Mouse (Mus musculus) telencephalon, adult 2 months (tissue): ENCODE results near the gene Ssu72.
A peak's percentile ranks its signal among the peaks of the same experiment; 100 is the strongest.
"Not testable (repeated sequence)": the region's sequence is repeated elsewhere in the genome, so short reads cannot be mapped to it uniquely, and the experiment has no call there.

Experiments
- DNase-seq: peaks from one replicate; pipeline ENCODE4 v3.0.0-alpha.2; 2011; ENCODE audit warnings: low read depth, low spot score

Ssu72 gene

DNA sequence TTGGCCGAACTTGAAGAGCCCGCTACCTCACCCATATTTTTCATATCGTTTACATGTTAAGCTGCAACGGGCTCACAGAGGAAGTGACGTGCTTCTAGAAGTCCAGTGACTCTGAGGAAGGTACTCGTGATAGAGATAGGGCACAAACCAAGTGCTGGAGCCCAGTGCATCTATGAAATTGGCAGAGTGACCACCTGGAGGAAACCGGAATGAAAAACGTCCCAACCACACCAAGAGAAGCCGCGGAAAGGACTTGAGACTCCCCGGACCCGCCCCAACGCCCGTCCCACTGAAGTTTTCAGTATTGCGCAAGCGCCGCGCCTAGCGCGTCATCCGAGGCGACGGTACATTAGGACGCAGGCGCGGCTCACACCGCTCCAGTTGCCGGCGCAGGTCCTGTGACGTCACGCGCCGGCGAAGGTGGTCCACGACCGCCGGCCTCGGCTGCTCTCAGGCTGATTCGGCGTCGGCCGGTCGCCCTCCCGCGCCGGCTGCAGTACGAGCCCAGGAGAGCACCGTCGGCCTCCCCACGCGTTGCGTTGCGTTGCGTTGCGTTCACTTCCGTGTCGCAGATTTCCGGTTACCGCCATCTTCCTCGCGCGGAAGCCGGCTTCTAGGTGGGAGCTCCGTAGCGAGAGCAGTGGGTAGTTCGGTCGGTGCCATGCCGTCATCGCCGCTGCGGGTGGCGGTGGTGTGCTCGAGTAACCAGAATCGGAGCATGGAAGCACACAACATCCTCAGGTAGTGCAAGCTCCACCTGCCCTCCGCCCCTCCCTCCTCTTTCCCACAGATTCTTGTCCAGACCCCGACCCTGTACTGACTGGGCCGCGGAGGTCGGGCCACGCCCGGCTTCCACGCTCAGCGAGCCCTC is at the start of gene Ssu72:
Ssu72 (plus strand) TSS at position 80 of the 871 bp plus-strand sequence.
- DNase-seq: peak; percentile 92

- no peak for DNase-seq
Measured at GRCm38 (mm10) chr4:155656214-155656751, 48.3 kb upstream of the Ssu72 start.

- no peak for DNase-seq
Measured at GRCm38 (mm10) chr4:155658961-155659360, 45.6 kb upstream of the Ssu72 start.

DNA sequence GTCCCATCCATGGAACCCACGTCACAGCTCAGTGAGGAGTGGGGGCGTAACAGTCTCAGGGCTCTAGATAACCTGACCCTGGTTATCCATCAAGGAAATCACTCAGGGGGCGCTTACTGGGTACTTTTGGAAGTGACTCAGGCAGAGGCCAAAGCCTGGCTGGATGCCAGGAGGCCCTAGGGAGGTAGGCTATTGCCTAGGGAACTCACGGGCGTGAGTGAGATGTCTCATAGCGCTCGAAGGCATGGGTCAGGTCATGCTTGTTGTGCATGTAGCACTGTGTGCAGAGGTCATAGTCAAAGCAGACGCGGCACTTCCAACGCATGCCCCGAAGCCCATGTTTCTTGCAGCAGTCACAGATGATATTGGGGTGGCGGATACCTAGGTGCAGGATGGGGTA is 44.0 kb upstream of the Ssu72 start:
- DNase-seq: no peak

- no peak for DNase-seq
Measured at GRCm38 (mm10) chr4:155666903-155667302, 37.7 kb upstream of the Ssu72 start.

GRCm38 (mm10) chr4:155668689-155669597 is 35.7 kb upstream of the Ssu72 start, which contains the start of gene Mib2:
TSS of gene Mib2 (minus strand) at chr4:155669198.
- peak; percentile 97 for DNase-seq

- DNase-seq: no peak
Measured at GRCm38 (mm10) chr4:155669598-155670075, 35.0 kb upstream of the Ssu72 start.

DNA sequence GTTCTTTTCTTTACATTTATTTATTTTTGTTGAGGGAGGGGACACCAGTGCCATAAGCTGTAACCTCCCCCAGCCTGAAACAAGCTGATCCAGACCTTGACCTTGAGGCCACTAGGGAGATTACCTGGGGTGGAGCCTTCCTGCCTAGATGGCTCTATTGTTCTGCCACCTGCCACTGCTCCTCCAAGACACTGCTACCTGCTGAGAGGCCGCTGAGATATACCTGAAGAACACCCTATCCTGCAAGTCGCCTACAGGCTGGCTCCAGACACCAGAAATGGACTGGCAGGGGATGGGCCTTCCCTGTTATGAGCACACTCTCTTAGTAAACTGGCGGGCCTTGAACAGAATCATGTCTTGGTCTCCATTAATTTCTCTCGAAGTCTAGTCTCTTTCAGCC is 34.4 kb upstream of the Ssu72 start:
- not testable (repeated sequence) for DNase-seq

DNA sequence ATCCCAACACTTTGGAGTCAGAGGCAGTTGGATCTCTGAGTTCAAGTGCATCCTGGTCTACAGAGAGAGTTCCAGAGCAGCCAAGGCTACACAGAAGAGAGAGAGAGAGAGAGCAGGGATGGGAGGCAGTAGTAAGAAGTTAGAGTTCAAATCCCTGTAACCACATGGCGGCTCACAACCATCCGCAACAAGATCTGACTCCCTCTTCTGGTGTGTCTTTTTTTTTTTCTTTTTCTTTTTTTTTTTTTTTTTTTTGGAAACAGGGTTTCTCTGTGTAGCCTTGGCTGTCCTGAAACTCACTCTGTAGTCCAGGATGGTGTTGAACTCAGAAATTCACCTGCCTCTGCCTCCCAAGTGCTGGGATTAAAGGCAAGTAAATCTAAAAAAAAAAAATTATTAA is 32.5 kb upstream of the Ssu72 start:
- no peak for DNase-seq

DNA sequence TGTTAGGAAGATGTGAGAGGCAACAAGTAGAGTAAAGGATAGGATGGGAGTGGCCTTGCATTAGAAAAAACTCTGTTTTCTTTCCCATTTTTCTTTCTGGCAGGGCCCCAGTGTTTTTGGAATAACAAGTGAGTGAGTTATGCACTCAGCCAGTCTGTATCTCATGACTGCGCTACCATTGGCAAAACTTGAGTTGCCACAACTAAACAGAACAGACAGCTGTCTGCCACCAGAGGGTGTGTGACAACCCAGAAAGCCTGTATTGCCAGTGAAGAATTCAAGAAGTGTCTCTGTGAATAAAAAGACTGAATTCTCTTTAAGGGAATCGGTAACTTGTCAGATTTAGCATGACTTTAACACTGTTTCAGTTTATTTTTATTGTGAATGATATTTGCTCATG is 28.6 kb upstream of the Ssu72 start:
- DNase-seq: no peak

DNA sequence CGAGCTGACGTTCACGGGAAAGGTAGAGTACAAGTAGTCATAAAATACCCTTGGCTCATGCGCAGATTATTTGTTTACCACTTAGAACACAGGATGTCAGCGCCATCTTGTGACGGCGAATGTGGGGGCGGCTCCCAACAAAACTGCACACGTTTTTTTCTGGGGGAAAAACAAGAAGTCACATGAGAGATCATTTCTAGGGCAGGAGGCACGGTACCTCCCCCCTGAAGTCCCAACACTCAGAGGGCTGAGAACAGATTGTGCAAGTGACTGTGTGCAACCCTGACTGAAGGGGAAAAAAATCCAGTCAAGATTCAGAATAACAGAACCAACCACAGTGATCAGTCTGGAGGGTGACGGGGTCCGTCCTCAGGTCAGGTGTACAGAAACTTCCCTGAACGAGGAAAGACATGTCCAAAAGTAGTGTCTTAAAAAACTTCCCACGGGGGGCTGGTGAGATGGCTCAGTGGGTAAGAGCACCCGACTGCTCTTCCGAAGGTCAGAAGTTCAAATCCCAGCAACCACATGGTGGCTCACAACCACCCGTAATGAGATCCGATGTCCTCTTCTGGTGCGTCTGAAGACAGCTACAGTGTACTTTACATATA is 20.8 kb upstream of the Ssu72 start:
- DNase-seq: not testable (repeated sequence)

DNA sequence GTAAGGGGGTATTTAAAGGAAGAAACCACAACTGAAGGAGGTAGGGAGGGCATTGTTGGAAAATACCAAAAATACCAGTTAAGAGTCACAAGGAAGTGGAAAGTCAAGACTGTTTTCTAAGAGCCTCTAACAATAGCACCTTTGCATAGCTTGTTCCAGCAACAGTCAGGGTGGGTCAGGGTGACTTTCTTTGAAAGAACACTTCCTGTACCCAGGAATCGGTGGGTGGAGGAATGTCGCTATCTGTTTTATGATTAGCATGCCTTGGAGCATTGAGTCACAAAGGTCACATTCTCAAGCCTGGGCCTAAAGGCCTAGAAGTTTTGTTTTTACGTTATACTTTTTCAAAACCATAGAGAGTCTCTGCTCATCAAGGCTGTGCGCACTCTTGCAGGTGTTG is 16.8 kb upstream of the Ssu72 start:
- DNase-seq: not testable (repeated sequence)

DNA sequence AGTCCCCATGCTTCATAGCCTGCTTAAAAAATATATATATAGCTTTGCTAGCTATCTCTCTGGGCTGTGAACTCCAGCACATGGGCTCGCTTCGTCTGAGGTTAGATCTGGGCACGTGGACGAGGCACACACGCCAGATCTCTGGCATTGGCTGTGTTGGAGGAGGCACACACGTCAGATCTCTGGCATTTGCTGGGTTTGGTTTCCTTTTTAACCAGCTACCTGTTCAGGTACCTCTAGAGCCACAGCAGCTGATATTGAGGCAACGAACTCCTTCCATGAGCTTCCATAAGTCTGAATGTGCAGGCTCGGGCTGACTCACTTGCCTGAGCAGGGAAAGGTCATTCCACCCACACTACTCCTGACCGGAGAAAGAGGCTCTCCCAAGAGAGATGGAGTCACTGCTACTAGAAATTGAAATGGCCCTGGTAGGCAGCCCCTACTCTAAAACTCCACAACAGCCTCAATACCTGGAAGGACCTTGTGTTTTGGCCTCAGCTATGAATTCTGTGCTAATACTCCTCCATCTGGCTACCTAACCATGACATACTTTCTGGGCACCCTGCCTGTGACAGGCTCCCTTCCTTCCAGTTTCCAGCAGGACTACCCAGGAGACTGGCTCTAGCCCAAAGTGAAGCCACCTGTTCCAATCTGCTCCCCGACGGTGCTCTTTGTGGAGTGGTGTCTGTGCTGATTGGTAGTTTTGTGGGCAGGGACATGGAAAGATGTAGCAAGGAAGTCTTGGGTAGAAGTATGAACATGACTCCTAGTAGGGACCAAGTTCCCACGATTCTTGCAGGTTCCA is 13.8 kb upstream of the Ssu72 start:
- DNase-seq: no peak

GRCm38 (mm10) chr4:155692421-155692820 is 12.2 kb upstream of the Ssu72 start:
- no peak for DNase-seq

DNA sequence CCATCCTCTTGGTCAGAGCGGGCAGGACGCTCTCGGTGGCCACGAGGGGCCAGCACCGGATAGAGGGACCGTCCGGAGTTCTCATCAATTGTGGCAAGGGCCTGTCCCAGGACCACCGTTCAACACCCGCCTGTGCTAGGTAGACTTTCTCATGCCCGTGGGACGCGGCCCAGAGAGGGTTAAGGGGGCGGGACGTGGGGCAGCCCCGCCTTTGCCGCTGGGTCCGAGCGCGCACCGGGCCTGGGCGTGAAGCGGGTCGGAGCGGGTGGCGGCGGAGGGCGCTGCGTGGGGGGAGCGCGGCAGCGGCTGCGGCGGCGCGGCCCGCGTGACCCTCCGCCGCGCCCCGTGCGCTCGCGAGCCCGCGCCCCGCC is 10.5 kb upstream of the Ssu72 start, which contains the start of gene Fndc10:
Fndc10 (plus strand) TSS at position 232 of the 371 bp plus-strand sequence.
- DNase-seq: no peak

DNA sequence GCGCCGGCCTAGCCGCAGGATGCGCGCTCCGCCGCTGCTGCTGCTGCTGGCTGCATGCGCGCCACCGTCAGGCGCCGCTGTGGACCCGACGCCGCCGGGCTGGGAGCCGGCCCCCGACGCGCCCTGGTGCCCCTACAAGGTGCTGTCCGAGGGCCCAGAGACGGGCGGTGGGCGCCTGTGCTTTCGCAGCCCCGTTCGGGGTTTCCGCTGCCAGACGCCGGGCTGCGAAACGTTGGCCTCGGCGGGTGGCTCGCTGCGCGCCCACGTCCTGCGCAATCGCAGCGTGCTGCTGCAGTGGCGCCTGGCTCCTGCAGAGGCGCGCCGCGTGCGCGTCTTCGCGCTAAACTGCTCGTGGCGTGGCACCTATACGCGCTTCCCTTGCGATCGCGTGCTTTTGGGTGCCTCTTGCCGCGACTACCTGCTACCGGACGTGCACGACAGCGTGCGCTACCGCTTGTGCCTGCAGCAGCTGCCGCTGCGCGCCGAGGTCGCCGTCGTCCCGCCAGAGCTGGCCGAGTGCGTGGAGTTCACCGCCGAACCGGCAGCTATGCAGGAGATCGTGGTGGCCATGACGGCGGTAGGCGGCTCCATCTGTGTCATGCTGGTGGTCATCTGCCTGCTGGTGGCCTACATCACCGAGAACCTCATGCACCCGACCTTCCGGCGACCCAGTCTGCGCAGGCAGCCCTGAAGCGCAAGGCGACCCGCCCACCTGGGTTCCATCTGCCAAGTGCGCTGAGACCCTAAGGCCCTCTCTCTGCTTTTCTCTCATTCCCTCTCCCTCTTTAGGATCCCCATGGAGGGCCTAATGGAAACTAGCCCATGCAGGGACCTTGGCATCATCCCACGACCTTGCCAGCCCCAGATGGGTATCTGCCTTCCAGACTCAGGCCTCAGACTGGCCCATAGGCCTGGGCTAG is 9.9 kb upstream of the Ssu72 start:
- peak; percentile 78 for DNase-seq

- DNase-seq: no peak
Measured at GRCm38 (mm10) chr4:155695531-155696062, 9.0 kb upstream of the Ssu72 start.

DNA sequence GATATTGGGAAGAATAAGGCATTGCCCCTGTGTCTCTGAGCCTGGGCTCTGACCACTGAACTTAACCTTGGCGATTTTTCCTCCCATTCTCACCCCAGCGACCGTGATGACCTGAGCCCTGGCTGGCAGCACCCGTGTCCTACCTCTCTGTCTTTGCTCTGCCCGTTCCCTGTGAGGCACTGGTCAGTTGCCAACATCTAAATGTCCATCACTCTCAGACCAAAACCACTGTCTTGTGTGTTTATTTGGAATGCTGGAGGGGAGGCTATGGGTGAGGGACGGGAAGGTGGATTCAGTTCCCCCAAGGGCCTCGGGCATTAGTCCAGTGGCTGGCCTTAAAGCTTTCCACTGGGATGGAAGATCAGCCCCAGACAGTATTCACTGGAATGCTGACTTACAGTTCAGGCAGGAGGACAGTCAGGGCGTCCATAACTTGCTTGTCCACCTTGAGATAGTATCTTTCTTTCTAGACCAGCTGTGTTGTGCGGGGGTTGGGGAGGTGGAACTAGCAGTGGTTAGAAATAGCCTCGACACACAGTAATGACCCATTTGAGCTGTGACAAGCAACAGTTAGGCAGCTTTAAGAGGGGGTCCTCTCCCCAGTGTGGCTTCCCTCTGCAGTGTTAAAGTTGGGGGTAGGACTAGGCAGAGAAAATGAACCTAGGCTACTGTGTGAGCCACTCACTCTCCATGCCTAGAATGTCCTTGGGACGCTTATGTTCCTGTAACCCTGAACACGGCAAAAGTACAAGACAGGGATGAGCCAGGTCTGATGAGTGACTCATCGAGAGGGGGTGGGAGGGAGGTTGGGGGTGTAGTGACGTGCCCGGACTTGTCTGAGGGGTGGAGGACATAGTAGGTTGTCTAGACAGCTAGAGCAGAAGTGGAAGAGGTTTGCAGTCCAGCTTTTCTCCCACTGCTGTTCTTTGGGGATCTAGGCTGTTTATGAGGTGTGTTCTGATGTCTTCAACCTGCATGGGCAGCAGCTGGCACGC is 8.0 kb upstream of the Ssu72 start:
- no peak for DNase-seq
